Mouse (Mus musculus): ENCODE data around the gene Snupn.
"Not testable (repeated sequence)": the region's sequence is repeated elsewhere in the genome, so short reads cannot be mapped to it uniquely, and the experiment has no call there.

Gene Snupn

DNA sequence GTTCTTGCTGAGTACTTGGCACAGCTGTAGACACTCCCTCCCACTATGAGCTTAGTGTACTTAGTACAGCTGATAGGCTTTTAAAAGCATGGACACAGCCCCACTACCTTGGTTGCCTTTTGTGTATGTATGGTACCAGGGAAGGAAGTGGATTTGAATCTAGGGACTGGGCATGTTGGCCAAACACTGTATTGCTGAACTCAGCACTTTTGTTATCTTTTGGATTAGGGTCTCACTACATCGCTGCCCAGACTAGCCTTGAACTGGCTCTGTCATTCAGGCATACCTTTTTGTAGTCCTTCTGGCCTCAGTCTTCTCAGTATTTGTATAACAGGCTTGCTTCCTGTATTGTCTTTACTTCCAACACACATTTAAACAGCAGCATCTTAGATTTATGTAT lies 20.1 kb upstream of the Snupn start:
- no peak for DNase-seq (ENCODE audit: low spot score)

DNA sequence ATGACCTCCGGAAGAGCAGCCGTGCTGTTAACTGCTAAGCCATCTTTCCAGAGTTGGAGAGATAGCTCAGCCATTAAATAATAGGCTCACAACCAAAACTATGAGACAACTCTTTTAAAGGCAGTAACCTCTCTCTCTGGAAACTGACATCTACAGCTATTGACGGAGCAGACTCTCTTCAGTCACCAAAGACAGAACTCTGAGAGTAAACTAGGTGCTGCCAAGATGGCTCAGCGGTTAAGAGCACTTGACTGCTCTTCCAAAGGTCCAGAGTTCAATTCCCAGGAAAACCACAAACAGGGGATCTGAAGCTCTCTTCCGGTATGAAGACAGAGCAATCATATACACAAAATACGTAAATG lies 13.8 kb upstream of the Snupn start:
- DNase-seq (ENCODE audit: low spot score): no peak

DNA sequence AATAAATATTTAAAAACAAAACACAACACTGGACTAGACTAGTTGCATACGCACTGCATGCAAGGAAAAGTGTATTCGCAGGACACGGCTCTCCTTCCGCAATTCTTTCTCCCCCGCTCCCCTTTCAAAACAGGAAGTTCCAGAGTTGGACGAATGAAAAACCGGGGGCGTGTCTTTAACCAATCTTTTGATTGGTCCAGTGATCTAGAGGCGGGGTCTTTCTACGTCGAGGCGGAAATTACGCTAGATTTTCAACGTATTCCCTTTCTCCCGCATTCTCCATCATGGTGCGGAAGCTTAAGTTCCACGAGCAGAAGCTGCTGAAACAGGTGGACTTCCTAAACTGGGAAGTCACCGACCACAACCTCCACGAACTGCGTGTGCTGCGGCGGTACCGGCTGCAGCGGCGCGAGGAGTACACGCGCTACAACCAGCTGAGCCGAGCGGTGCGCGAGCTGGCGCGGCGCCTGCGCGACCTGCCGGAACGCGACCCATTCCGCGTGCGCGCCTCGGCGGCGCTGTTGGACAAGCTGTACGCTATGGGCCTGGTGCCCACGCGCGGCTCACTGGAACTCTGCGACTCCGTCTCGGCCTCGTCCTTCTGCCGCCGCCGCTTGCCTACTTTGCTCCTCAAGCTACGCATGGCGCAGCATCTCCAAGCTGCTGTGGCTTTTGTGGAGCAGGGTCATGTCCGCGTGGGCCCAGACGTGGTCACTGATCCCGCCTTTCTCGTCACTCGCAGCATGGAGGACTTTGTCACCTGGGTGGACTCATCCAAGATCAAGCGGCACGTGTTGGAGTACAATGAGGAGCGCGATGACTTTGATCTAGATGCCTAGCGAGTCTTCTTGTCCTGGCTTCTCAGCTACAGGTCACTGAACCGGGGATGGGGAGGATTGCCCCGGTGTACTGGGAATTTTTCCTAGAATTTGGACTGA lies 13.2 kb upstream of the Snupn start, which contains the start of gene Imp3:
Gene Imp3 (plus strand): TSS at position 253 of the 938 bp plus-strand sequence.
- peak; percentile 92 for DNase-seq (ENCODE audit: low spot score)

DNA sequence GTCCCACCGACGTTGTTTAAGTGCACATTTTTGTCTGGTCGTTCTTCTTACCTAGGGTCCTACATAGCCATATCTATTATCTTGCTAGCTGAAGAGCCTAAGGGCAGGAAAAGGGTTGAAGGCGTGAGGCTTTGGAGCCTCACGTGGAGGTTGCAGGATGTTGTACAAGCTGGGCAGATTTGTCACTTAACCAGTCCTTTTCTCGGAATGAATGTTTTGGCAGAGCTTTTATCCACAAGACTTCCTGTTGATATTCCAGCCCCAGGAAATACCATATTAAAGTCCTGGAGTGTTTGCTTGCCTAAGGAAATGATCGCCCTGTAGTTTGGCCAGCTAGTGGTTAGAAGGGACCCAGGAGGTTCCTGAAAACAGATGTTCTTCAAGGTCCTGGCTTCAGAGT lies 12.3 kb upstream of the Snupn start:
- DNase-seq (ENCODE audit: low spot score): no peak

DNA sequence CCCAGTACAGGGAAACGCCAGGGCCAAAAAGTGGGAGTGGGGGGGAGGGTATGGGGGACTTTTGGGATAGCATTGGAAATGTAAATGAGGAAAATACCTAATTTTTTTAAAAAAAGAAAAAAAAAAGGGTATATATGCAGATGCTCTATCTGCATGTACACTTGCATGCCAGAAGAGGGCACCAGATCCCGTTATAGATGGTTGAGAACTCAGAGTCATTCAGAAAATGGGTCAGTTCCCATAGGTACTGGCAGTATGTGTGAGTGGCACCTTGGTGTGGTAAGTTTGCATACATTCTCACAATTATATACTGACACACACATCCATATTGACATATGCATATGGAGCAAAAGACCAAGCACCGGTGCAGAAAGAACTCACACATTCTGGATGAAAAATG lies 3.2 kb upstream of the Snupn start:
- not testable (repeated sequence) for DNase-seq (ENCODE audit: low spot score)

- DNase-seq (ENCODE audit: low spot score): not testable (repeated sequence)
Measured at GRCm38 (mm10) chr9:56948699-56949098, 2.0 kb upstream of the Snupn start.

DNA sequence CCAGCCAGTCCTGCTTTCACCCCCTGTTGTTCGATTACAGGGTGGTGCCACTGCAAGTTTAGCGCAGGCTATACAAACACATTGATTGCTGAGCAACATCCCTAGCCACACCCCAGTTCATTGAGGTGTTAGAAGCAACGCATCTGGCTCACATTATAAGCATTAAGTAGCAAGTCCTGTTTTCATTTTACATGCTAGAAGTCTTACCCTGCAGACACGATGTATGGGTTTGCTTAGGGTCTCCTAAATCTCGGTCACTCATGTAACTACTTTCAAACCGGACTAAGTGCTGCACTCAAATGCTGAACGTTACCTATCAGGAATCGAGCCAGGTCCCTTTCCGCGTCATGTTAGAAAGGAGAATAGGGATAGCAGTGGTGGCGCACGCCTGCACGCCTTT lies 911 bp upstream of the Snupn start:
- DNase-seq (ENCODE audit: low spot score): no peak

- DNase-seq (ENCODE audit: low spot score): no peak
Measured at GRCm38 (mm10) chr9:56953562-56953961, 2.9 kb downstream of the Snupn start.

DNA sequence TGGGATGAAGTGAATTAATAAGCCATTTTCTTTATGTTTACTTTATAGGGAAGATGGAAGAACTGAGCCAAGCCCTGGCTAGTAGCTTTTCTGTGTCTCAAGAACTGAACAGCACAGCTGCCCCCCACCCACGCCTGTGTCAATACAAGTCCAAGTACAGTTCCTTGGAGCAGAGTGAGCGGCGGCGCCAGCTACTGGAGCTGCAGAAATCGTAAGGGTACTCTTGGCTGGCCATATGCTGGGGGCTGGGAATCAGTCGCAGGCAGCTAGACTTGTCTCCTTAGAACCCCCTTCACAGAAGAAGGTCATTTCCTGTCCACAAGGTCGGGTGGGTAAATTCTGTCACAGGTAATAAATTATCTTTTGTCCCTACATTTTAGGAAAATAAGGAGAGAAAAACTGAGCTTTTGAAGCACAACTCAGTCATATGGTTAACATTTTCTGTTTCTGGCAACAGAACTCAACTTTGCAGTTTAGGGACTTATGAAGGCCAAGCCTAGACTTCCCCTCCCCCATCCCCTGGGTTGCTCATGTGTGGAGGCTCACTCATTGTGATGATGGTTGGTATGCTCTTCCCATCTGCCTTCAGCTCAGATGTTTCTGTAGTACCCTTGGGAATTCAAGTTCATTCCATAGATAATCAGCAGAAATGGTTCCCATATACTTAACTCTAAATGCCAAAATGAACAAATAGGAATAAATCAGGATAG lies 6.4 kb downstream of the Snupn start:
- DNase-seq (ENCODE audit: low spot score): no peak

DNA sequence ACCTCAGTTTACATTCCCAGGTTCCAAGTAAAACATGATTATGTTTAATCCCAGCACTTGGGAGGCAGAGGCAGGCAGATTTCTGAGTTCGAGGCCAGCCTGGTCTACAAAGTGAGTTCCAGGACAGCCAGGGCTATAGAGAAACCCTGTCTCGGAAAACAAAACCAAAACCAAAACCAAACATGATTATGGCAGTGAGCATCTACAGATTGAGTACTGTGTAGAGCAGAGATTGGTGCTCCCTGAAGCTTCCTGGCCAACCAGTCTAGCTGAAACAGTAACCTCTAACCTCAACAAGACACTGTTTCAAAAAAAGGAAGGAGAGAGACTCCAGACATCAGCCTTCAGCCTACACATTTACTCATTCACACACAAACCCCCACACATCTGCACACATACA lies 8.0 kb downstream of the Snupn start:
- DNase-seq (ENCODE audit: low spot score): no peak

GRCm38 (mm10) chr9:56961591-56961990 lies 10.9 kb downstream of the Snupn start:
- DNase-seq (ENCODE audit: low spot score): no peak

GRCm38 (mm10) chr9:56970158-56970557 lies 19.5 kb downstream of the Snupn start:
- no peak for DNase-seq (ENCODE audit: low spot score)

- no peak for DNase-seq (ENCODE audit: low spot score)
Measured at GRCm38 (mm10) chr9:56973960-56974524, 23.4 kb downstream of the Snupn start.

- no peak for DNase-seq (ENCODE audit: low spot score)
Measured at GRCm38 (mm10) chr9:56975199-56975598, 24.5 kb downstream of the Snupn start.

DNA sequence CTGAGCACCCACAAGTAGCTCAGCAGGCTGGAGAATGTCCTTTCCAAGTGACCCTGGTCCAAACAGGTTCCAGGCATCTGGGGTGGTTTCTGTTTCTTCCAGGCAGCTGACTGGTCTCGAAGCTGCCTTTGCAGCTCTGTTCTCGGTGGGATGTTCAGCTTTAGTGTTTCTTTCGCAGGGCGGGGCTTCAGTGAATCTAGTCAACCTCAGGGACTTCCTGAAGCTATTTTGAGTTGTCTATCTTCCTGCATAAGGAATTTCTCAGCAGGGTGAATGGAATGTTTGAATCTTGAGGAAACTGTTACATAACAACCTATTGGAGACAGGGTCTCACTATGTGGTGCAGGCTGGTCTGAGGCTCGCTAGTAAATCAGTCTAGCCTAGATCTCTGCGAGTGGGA lies 29.5 kb downstream of the Snupn start:
- no peak for DNase-seq (ENCODE audit: low spot score)

- DNase-seq (ENCODE audit: low spot score): no peak
Measured at GRCm38 (mm10) chr9:56981502-56981901, 30.8 kb downstream of the Snupn start.

- peak; percentile 94 for DNase-seq (ENCODE audit: low spot score)
Measured at GRCm38 (mm10) chr9:56994286-56995197, 43.9 kb downstream of the Snupn start, which contains the start of gene Ptpn9. TSS of gene Ptpn9 (plus strand) at chr9:56994923.

DNA sequence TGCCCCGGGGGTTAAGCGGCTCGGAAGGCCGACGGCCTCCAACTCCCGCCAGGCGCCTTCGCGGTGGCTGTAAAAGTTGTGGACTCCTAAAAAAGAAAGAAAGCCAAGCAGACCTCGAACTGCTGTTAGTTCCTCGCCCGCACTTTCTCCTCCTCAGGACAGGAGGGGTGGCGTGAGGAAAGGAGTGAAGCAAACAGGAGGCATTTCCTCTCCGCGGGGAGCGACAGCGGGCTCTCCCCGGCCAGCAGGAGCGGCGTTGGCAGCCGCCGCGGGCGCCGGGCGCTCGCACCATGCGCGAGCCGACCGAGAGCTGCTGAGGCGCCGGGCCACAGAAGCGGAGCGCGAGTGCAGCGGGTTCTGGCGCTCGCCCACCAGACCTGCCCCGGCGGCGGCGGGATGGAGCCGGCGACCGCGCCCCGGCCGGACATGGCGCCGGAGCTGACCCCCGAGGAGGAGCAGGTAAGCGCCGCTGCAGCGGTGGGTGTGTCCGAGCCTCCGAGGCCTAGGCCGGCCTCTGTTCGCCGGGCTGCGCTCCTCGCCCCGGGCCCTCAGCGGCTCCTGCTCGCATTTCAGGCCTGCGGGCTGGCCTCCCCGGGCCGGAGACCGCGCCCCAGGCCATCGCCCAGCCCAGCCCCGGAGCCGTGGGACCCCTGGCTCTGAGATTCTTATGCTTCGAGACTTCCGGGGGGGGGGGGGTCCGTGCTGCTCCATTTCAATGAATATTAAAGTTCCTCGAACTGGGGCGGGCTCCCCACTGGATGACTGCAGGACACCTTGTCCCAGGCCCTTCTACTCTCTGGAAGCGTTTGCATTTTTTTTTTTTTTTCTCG lies 44.7 kb downstream of the Snupn start:
- DNase-seq (ENCODE audit: low spot score): peak; percentile 83

DNA sequence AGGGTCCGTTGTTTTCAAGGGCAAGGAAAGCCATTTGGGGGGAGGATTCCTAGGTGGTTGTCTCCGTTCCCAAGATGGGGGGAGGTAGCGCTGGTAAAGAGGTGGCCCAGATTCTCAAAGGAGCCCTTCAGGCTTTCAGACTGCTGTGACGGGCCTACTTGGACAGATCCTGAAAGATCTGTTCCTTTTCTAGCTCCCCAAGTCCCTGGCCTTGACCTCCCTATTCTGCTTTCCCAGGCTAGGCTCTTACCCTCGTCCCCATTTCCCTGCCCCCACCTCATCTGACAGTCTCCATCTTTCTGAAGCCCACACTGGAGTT lies 45.3 kb downstream of the Snupn start:
- DNase-seq (ENCODE audit: low spot score): no peak

DNA sequence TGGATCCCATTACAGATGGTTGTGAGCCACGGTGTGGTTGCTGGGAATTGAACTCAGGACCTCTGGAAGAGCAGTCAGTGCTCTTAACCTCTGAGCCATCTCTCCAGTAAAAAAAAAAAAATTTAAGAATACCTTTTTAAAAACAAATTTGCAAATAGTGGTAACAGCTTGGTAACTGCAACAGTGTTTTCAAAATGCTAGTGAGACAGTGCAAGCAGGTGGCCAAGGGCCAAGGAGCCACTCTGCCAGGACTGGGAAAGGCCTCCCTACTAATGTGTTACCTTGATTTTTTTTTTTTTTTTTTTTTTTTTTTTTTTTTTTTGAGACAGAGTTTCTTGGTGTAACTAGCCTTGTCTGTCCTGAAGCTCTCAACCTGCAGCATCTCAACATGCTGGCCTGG lies 46.5 kb downstream of the Snupn start:
- not testable (repeated sequence) for DNase-seq (ENCODE audit: low spot score)

- no peak for DNase-seq (ENCODE audit: low spot score)
Measured at GRCm38 (mm10) chr9:57003011-57003410, 52.3 kb downstream of the Snupn start.

All from yolk sac, embryonic 10.5 days (tissue).